Mouse (Mus musculus): ENCODE measurements around the gene Nsun7.

Gene Nsun7

GRCm38 (mm10) chr5:66337969-66338345, 78.3 kb downstream of the Nsun7 start:
- DNase-seq = peak; percentile 34

- no peak for DNase-seq
Observed at GRCm38 (mm10) chr5:66338583-66338982, 78.9 kb downstream of the Nsun7 start.

- no peak for DNase-seq
Observed at GRCm38 (mm10) chr5:66340356-66341102, 80.8 kb downstream of the Nsun7 start.

GRCm38 (mm10) chr5:66341848-66342247, 82.2 kb downstream of the Nsun7 start:
- no peak for DNase-seq

GRCm38 (mm10) chr5:66342285-66342684, 82.6 kb downstream of the Nsun7 start:
- no peak for DNase-seq

- DNase-seq = no peak
Observed at GRCm38 (mm10) chr5:66344182-66344581, 84.5 kb downstream of the Nsun7 start.

- no peak for DNase-seq
Observed at GRCm38 (mm10) chr5:66345140-66345539, 85.4 kb downstream of the Nsun7 start.

- no peak for DNase-seq
Observed at GRCm38 (mm10) chr5:66346756-66347155, 87.1 kb downstream of the Nsun7 start.

Measured in cerebellum, adult 8-10 months (tissue).